Mouse (Mus musculus): ENCODE results near the gene Trim47. TPM values are rescaled to one million over a fixed set of nuclear protein-coding genes. Genes with fewer than 3 reads are reported as not detected.

Trim47 gene
- polyA plus RNA-seq, 2 experiments from 2014 or later: not detected

GRCm38 (mm10) chr11:116061641-116062415 lies 65.2 kb downstream of the Trim47 start:
- ATAC-seq: no peak

GRCm38 (mm10) chr11:116060596-116060995 lies 66.4 kb downstream of the Trim47 start:
- no peak for ATAC-seq

- no peak for ATAC-seq
Measured at GRCm38 (mm10) chr11:116059691-116060025, 67.4 kb downstream of the Trim47 start.

GRCm38 (mm10) chr11:116058868-116059690 lies 67.9 kb downstream of the Trim47 start:
- ATAC-seq: no peak

- ATAC-seq: no peak
Measured at GRCm38 (mm10) chr11:116058022-116058614, 68.9 kb downstream of the Trim47 start.

- ATAC-seq: no peak
Measured at GRCm38 (mm10) chr11:116057237-116057881, 69.7 kb downstream of the Trim47 start.

GRCm38 (mm10) chr11:116055873-116056272 lies 71.1 kb downstream of the Trim47 start:
- no peak for ATAC-seq

Other genes with a start within 250 kb of the Trim47 start
- 1 to 10 TPM in 1 of 2 experiments, under 1 TPM in 1; 0.89 to 1.2 TPM for gene Smim5, start 227.2 kb downstream of the Trim47 start, polyA plus RNA-seq (2017; shearing (Covaris generic))
- gene Smim6, start 215.2 kb downstream of the Trim47 start, polyA plus RNA-seq (2017; shearing (Covaris generic)): 1 to 10 TPM; 2.5 to 3.6 TPM
- gene Sap30bp, start 193.9 kb downstream of the Trim47 start, polyA plus RNA-seq (2017; shearing (Covaris generic)): 10 to 100 TPM; 36.0 to 53.3 TPM
- 10 to 100 TPM; 12.1 to 22.5 TPM for gene Recql5, start 193.7 kb downstream of the Trim47 start, polyA plus RNA-seq (2017; shearing (Covaris generic))
- not detected for gene Itgb4, start 152.5 kb downstream of the Trim47 start, polyA plus RNA-seq (2017; shearing (Covaris generic))
- 10 to 100 TPM; 23.0 to 25.3 TPM for gene Galk1, start 114.5 kb downstream of the Trim47 start, polyA plus RNA-seq (2017; shearing (Covaris generic))
- 1,000 to 10,000 TPM; 1,520 to 1,873 TPM for gene H3f3b, start 99.2 kb downstream of the Trim47 start, polyA plus RNA-seq (2017; shearing (Covaris generic))
- gene Unk, start 96.9 kb downstream of the Trim47 start, polyA plus RNA-seq (2017; shearing (Covaris generic)): 10 to 100 TPM; 10.4 to 12.3 TPM
- gene Unc13d, start 49.2 kb downstream of the Trim47 start, polyA plus RNA-seq (2017; shearing (Covaris generic)): 100 to 1,000 TPM in 1 of 2 experiments, 10 to 100 TPM in 1; 68.6 to 116 TPM
- 100 to 1,000 TPM in 1 of 2 experiments, 10 to 100 TPM in 1; 85.4 to 142 TPM for gene Wbp2, start 40.2 kb downstream of the Trim47 start, polyA plus RNA-seq (2017; shearing (Covaris generic))
- gene Trim65, start 3.9 kb upstream of the Trim47 start, polyA plus RNA-seq (2017; shearing (Covaris generic)): 10 to 100 TPM; 10.7 to 11.9 TPM
- gene Mrpl38, start 11.7 kb upstream of the Trim47 start, polyA plus RNA-seq (2017; shearing (Covaris generic)): 10 to 100 TPM; 17.9 to 25.8 TPM
- 1 to 10 TPM; 2.1 to 3.4 TPM for gene Fbf1, start 41.0 kb upstream of the Trim47 start, polyA plus RNA-seq (2017; shearing (Covaris generic))
- gene Ten1, start 71.6 kb upstream of the Trim47 start, polyA plus RNA-seq (2017; shearing (Covaris generic)): 10 to 100 TPM; 56.1 to 77.2 TPM
- gene Acox1, start 71.8 kb upstream of the Trim47 start, polyA plus RNA-seq (2017; shearing (Covaris generic)): 10 to 100 TPM; 10.0 to 11.7 TPM
- not detected for gene Evpl, start 110.9 kb upstream of the Trim47 start, polyA plus RNA-seq (2017; shearing (Covaris generic))
- 10 to 100 TPM; 33.1 to 42.4 TPM for gene Srp68, start 147.0 kb upstream of the Trim47 start, polyA plus RNA-seq (2017; shearing (Covaris generic))
- not detected for gene Galr2, start 153.7 kb upstream of the Trim47 start, polyA plus RNA-seq (2017; shearing (Covaris generic))
- gene Exoc7, start 180.0 kb upstream of the Trim47 start, polyA plus RNA-seq (2017; shearing (Covaris generic)): 10 to 100 TPM; 49.2 to 80.4 TPM
- gene Foxj1, start 208.2 kb upstream of the Trim47 start, polyA plus RNA-seq (2017; shearing (Covaris generic)): not detected

Data from activated CD4-positive, CD25-positive, alpha-beta regulatory T cell, adult 4 months (primary cell).